Mouse (Mus musculus) frontal cortex, adult (tissue): Measurements from ENCODE around the gene Slc12a7.
"Not testable (repeated sequence)": the region's sequence is repeated elsewhere in the genome, so short reads cannot be mapped to it uniquely, and the experiment has no call there.

Experiments used
- ATAC-seq: cut with Nextera tagmentation; 2 replicates; pipeline ENCODE4 v1.9.2; 2017; ENCODE audit warnings: mild to moderate bottlenecking, moderate library complexity, mixed read lengths; ENCODE audit not compliant: low TSS enrichment

Gene Slc12a7

GRCm38 (mm10) chr13:73718225-73718624, 14.7 kb upstream of the Slc12a7 start:
- peak; percentile 94 for ATAC-seq

- ATAC-seq = no peak
These were observed 12.7 kb upstream of the Slc12a7 start for GRCm38 (mm10) chr13:73720241-73720640.

- ATAC-seq = peak; percentile 79
These were observed 9.7 kb upstream of the Slc12a7 start for GRCm38 (mm10) chr13:73723081-73723668.

- ATAC-seq = no peak
These were observed 7.6 kb upstream of the Slc12a7 start for GRCm38 (mm10) chr13:73725315-73725714.

GRCm38 (mm10) chr13:73727621-73728025, 5.3 kb upstream of the Slc12a7 start:
- no peak for ATAC-seq

- no peak for ATAC-seq
These were observed 4.3 kb upstream of the Slc12a7 start for GRCm38 (mm10) chr13:73728633-73729032.

GRCm38 (mm10) chr13:73730913-73731312, 2.0 kb upstream of the Slc12a7 start:
- ATAC-seq = peak; percentile 84

GRCm38 (mm10) chr13:73732235-73732634, 659 bp upstream of the Slc12a7 start:
- no peak for ATAC-seq

- ATAC-seq = no peak
These were observed 1.5 kb downstream of the Slc12a7 start for GRCm38 (mm10) chr13:73734379-73734778.

GRCm38 (mm10) chr13:73735270-73735669, 2.4 kb downstream of the Slc12a7 start:
- no peak for ATAC-seq

GRCm38 (mm10) chr13:73735928-73736327, 3.0 kb downstream of the Slc12a7 start:
- ATAC-seq = no peak

- ATAC-seq = peak; percentile 57
These were observed 4.0 kb downstream of the Slc12a7 start for GRCm38 (mm10) chr13:73736943-73737342.

- ATAC-seq = not testable (repeated sequence)
These were observed 7.6 kb downstream of the Slc12a7 start for GRCm38 (mm10) chr13:73740399-73740944.

GRCm38 (mm10) chr13:73742944-73743343, 10.1 kb downstream of the Slc12a7 start:
- ATAC-seq = no peak

- ATAC-seq = peak; percentile 95
These were observed 10.8 kb downstream of the Slc12a7 start for GRCm38 (mm10) chr13:73743662-73744061.

GRCm38 (mm10) chr13:73748663-73749440, 16.0 kb downstream of the Slc12a7 start:
- no peak for ATAC-seq

- ATAC-seq = no peak
These were observed 17.5 kb downstream of the Slc12a7 start for GRCm38 (mm10) chr13:73750435-73750834.

GRCm38 (mm10) chr13:73751284-73751683, 18.4 kb downstream of the Slc12a7 start:
- ATAC-seq = no peak

- no peak for ATAC-seq
These were observed 22.9 kb downstream of the Slc12a7 start for GRCm38 (mm10) chr13:73755809-73756208.

GRCm38 (mm10) chr13:73756916-73757315, 24.0 kb downstream of the Slc12a7 start:
- no peak for ATAC-seq

GRCm38 (mm10) chr13:73757362-73757761, 24.5 kb downstream of the Slc12a7 start:
- ATAC-seq = no peak

- ATAC-seq = no peak
These were observed 26.7 kb downstream of the Slc12a7 start for GRCm38 (mm10) chr13:73759596-73759995.

GRCm38 (mm10) chr13:73760126-73760525, 27.2 kb downstream of the Slc12a7 start:
- no peak for ATAC-seq
